Comparison of ENCODE assay signal across 11 mouse cellular contexts in the genomic region with DNA sequence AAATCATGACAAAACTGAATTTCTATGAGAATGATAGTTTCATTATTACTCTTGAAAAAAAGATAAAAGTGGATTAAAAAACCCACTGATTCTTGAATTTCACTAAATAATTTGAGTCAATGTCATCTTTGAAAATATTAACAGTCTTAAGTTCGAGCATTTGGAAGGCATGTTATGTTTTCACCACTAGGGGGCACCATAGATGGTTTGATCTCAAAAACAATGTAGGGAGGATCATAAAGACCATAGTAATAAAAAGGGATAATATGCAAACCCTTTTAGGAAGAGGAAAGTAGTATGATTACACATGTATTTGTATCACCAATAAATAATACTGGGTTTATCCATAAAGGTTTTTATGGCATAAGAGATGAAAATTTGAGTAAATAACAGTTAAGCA.
DNase-seq lines count a peak whose midpoint lies in the region; ATAC-seq lines count a peak whose summit lies in the region.
"Had no signal": no experiment of that assay in that cellular context is flagged by ENCODE, and none has a peak within 500 bp of the region (broad histone marks: within the 10 kb centered on the region; RNA-seq: fewer than 3 reads in every experiment).

No protein-coding gene starts in this region.

- DNase-seq in frontal cortex, postnatal 14 days (ENCODE audit: low spot score in 2 of 2) = no peak
- peak; percentile 2 for DNase-seq in lung, postnatal 36 days
- DNase-seq in lung, adult 18-20 months = no peak
- peak; percentile 7 for DNase-seq in c-Kit-positive CD71-negative TER-119-negative erythroid progenitor cells, embryonic 14.5 days (ENCODE audit: low read depth)
- DNase-seq in telencephalon, adult 2 months (ENCODE audit: low read depth, low spot score) = peak; percentile 40
- DNase-seq in layer of hippocampus, postnatal 25 days (ENCODE audit: extremely low spot score in 1 of 2, low spot score in 1 of 2) = no peak
- no peak for DNase-seq in kidney, postnatal 4 days
- DNase-seq: kidney, postnatal 25 days; right cerebral cortex, postnatal 25 days; thymus, adult 2 months had no signal

- peak; percentile 48; the same call in 1 of the 2 replicates for ATAC-seq in frontal cortex, adult (ENCODE audit: low TSS enrichment)

Comparison
In these comparisons a context has a peak if more than half of its experiments do, and no peak if none do; other contexts are left out.
1. DNase-seq: peak in lung, postnatal 36 days (single experiment), c-Kit-positive CD71-negative TER-119-negative erythroid progenitor cells, embryonic 14.5 days (single experiment) and telencephalon, adult 2 months (single experiment); none in frontal cortex, postnatal 14 days (0 of 2), lung, adult 18-20 months (0 of 2), layer of hippocampus, postnatal 25 days (0 of 2) and kidney, postnatal 4 days (0 of 2).